Mouse (Mus musculus): ENCODE measurements around the gene Mrpl37. TPM values are rescaled to one million over a fixed set of nuclear protein-coding genes. Genes with fewer than 3 reads are reported as not detected.

Gene Mrpl37
- 96.2 and 98.7 TPM in 2 replicates for polyA plus RNA-seq (2012; rRNA removed)

DNA sequence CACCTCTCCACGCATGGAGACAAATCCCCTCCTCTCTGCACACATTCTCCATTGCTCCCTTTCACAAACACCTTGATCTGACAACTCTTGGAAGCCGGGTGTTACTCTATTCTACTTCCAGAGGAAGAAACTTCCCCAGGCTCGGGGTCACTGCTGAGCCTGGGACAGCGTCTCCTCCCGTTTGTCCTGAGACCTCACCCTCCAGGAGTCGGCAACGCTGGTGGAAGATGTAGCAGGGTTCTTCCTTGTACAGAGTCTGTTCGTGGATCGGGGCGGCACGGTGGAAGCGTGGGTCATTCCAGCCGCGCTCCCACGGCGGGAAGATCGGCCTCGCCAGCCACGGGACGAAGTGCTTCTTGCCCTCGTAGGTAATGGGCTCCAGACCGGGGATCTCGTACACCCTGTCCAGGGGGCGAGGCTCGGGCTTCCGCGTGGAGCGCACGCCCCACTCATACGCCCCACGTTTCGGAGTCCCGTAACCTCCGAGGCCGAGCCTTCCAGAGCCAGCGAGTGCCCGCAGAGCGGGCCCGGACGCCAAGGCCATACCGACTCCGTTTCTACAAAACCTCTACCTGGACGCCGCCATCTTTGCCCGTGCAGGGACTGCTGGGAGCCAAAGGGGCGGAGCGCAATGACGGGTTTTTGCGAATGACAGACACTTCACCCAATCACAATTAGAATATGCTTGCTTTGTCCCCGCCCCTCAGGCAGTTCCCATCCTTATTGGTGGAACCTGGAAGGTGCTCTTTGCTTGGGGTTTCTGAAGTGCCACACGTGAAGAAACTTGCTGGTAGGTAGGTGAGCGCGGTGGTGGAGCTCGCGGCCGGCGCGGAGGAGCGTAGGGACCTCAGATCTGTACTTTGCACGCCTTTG is at the start of gene Mrpl37, which contains the start of gene Cyb5rl:
TSS of gene Mrpl37 (minus strand) at position 617 of the 873 bp plus-strand sequence.
TSS of gene Cyb5rl (plus strand) at position 737 of the 873 bp plus-strand sequence.

GRCm38 (mm10) chr4:107096841-107097373 is 30.2 kb upstream of the Mrpl37 start, which contains the start of gene Cdcp2:
Gene Cdcp2, plus strand, starts transcription at chr4:107096891.

Other genes starting within 250 kb of the Mrpl37 start
- gene Ssbp3, start 156.2 kb downstream of the Mrpl37 start, polyA plus RNA-seq (2012; rRNA removed) = 258 and 267 TPM in 2 replicates
- 3.9 and 5.8 TPM in 2 replicates for gene Cyb5rl, start 120 bp upstream of the Mrpl37 start, polyA plus RNA-seq (2012; rRNA removed)
- gene Cdcp2, start 30.0 kb upstream of the Mrpl37 start, polyA plus RNA-seq (2012; rRNA removed) = 0.05 and 0.06 TPM in 2 replicates
- 177 and 180 TPM in 2 replicates for gene Tmem59, start 111.5 kb upstream of the Mrpl37 start, polyA plus RNA-seq (2012; rRNA removed)
- gene Tceanc2, start 112.2 kb upstream of the Mrpl37 start, polyA plus RNA-seq (2012; rRNA removed) = 16.0 and 16.1 TPM in 2 replicates
- not detected in 2 replicates for gene Ldlrad1, start 142.3 kb upstream of the Mrpl37 start, polyA plus RNA-seq (2012; rRNA removed)
- 41.9 and 43.2 TPM in 2 replicates for gene Lrrc42, start 186.7 kb upstream of the Mrpl37 start, polyA plus RNA-seq (2012; rRNA removed)
- gene Hspb11, start 186.7 kb upstream of the Mrpl37 start, polyA plus RNA-seq (2012; rRNA removed) = 27.0 and 28.0 TPM in 2 replicates
- not detected in 2 replicates for gene Dio1, start 240.3 kb upstream of the Mrpl37 start, polyA plus RNA-seq (2012; rRNA removed)
- gene Yipf1, start 247.5 kb upstream of the Mrpl37 start, polyA plus RNA-seq (2012; rRNA removed) = 35.7 and 37.7 TPM in 2 replicates

Data from central nervous system, embryonic 14 days (tissue).